Mouse (Mus musculus): ENCODE results near the gene Gapdhs. TPM values are rescaled to one million over a fixed set of nuclear protein-coding genes. Genes with fewer than 3 reads are reported as not detected.

Gapdhs gene
- polyA plus RNA-seq, 1 experiment from 2014 or later: not detected

- 55% methylated on average over 7 of the region's 7 CpGs for WGBS (ENCODE audit: insufficient replicate concordance)
- Histone ChIP-seq H3K4me1 (ENCODE audit: control insufficient read depth, low read depth, low read length) (no peaks in the 10 kb centered on the region), H3K36me3 (ENCODE audit: control insufficient read depth, insufficient read depth) (no peaks in the 10 kb centered on the region), H3K27me3 (ENCODE audit: control insufficient read depth, insufficient read depth, low read depth, low read length) (no peaks in the 10 kb centered on the region), H3K9ac (ENCODE audit: low read depth, low read length) (no peak overlapping the region), H3K4me3 (ENCODE audit: low read depth, low read length) (no peak overlapping the region), H3K9me3 (replicated peaks; ENCODE audit: control insufficient read depth, low read length) (no peaks in the 10 kb centered on the region), H3K4me2 (ENCODE audit: low read depth, low read length) (no peak overlapping the region), H3K27ac (ENCODE audit: low read length) (no peak overlapping the region)
- ATAC-seq (ENCODE audit: low read depth): no peak
These were observed 33.6 kb upstream of the Gapdhs start for GRCm38 (mm10) chr7:30777081-30777579.

GRCm38 (mm10) chr7:30776104-30776503 is 32.6 kb upstream of the Gapdhs start:
- Histone ChIP-seq H3K9ac (ENCODE audit: low read depth, low read length) (no peak overlapping the region), H3K27ac (ENCODE audit: low read length) (no peak overlapping the region), H3K4me2 (ENCODE audit: low read depth, low read length) (no peak overlapping the region), H3K9me3 (replicated peaks; ENCODE audit: control insufficient read depth, low read length) (no peaks in the 10 kb centered on the region), H3K36me3 (ENCODE audit: control insufficient read depth, insufficient read depth) (no peaks in the 10 kb centered on the region), H3K27me3 (ENCODE audit: control insufficient read depth, insufficient read depth, low read depth, low read length) (no peaks in the 10 kb centered on the region), H3K4me1 (ENCODE audit: control insufficient read depth, low read depth, low read length) (no peaks in the 10 kb centered on the region), H3K4me3 (ENCODE audit: low read depth, low read length) (no peak overlapping the region)
- 64% methylated on average over 9 of the region's 9 CpGs for WGBS (ENCODE audit: insufficient replicate concordance)
- no peak for ATAC-seq (ENCODE audit: low read depth)

GRCm38 (mm10) chr7:30769236-30769635 is 25.8 kb upstream of the Gapdhs start:
- no peak overlapping the region for H3K9ac ChIP-seq (ENCODE audit: low read depth, low read length)
- ATAC-seq (ENCODE audit: low read depth): no peak
- no peak overlapping the region for H3K4me2 ChIP-seq (ENCODE audit: low read depth, low read length)

GRCm38 (mm10) chr7:30766408-30766807 is 22.9 kb upstream of the Gapdhs start:
- H3K9ac ChIP-seq (ENCODE audit: low read depth, low read length): no peak overlapping the region
- H3K4me1 ChIP-seq (ENCODE audit: control insufficient read depth, low read depth, low read length): no peaks in the 10 kb centered on the region; the same call in 1 of the 2 replicates
- H3K27ac ChIP-seq (ENCODE audit: low read length): no peak overlapping the region
- H3K9me3 ChIP-seq (replicated peaks; ENCODE audit: control insufficient read depth, low read length): no peaks in the 10 kb centered on the region
- no peaks in the 10 kb centered on the region for H3K27me3 ChIP-seq (ENCODE audit: control insufficient read depth, insufficient read depth, low read depth, low read length)
- WGBS (ENCODE audit: insufficient replicate concordance): 65% methylated on average over 4 of the region's 4 CpGs
- no peaks in the 10 kb centered on the region for H3K36me3 ChIP-seq (ENCODE audit: control insufficient read depth, insufficient read depth)
- H3K4me3 ChIP-seq (ENCODE audit: low read depth, low read length): no peak overlapping the region
- H3K4me2 ChIP-seq (ENCODE audit: low read depth, low read length): no peak overlapping the region
- ATAC-seq (ENCODE audit: low read depth): no peak

More at GRCm38 (mm10) chr7:30769236-30769635, 25.8 kb upstream of the Gapdhs start:
- no peaks in the 10 kb centered on the region for H3K4me1 ChIP-seq (ENCODE audit: control insufficient read depth, low read depth, low read length)
- no peak overlapping the region for H3K4me3 ChIP-seq (ENCODE audit: low read depth, low read length)
- WGBS (ENCODE audit: insufficient replicate concordance): 27% methylated on average over 9 of the region's 9 CpGs
- H3K27me3 ChIP-seq (ENCODE audit: control insufficient read depth, insufficient read depth, low read depth, low read length): no peaks in the 10 kb centered on the region
- H3K9me3 ChIP-seq (replicated peaks; ENCODE audit: control insufficient read depth, low read length): no peaks in the 10 kb centered on the region
- no peak overlapping the region for H3K27ac ChIP-seq (ENCODE audit: low read length)
- H3K36me3 ChIP-seq (ENCODE audit: control insufficient read depth, insufficient read depth): no peaks in the 10 kb centered on the region

- Histone ChIP-seq H3K9ac (ENCODE audit: low read depth, low read length) (no peak overlapping the region), H3K4me1 (ENCODE audit: control insufficient read depth, low read depth, low read length) (no peaks in the 10 kb centered on the region; the same call in 1 of the 2 replicates), H3K9me3 (replicated peaks; ENCODE audit: control insufficient read depth, low read length) (no peaks in the 10 kb centered on the region), H3K4me3 (ENCODE audit: low read depth, low read length) (no peak overlapping the region), H3K27me3 (ENCODE audit: control insufficient read depth, insufficient read depth, low read depth, low read length) (no peaks in the 10 kb centered on the region), H3K4me2 (ENCODE audit: low read depth, low read length) (no peak overlapping the region), H3K27ac (ENCODE audit: low read length) (no peak overlapping the region), H3K36me3 (ENCODE audit: control insufficient read depth, insufficient read depth) (no peaks in the 10 kb centered on the region)
- no peak for ATAC-seq (ENCODE audit: low read depth)
- 39% methylated on average over 11 of the region's 11 CpGs for WGBS (ENCODE audit: insufficient replicate concordance)
These were observed 21.7 kb upstream of the Gapdhs start for GRCm38 (mm10) chr7:30765173-30765572.

GRCm38 (mm10) chr7:30763456-30763855 is 20.0 kb upstream of the Gapdhs start, which contains the start of gene Dmkn:
Dmkn (plus strand) TSS chr7:30763756.
- Histone ChIP-seq H3K9ac (ENCODE audit: low read depth, low read length) (no peak within 1 kb of the TSS), H3K27ac (ENCODE audit: low read length) (no peak within 1 kb of the TSS), H3K9me3 (replicated peaks; ENCODE audit: control insufficient read depth, low read length) (no peaks in the 10 kb centered on the region), H3K27me3 (ENCODE audit: control insufficient read depth, insufficient read depth, low read depth, low read length) (no peaks in the 10 kb centered on the region), H3K4me3 (ENCODE audit: low read depth, low read length) (no peak within 1 kb of the TSS), H3K4me1 (ENCODE audit: control insufficient read depth, low read depth, low read length) (no peaks in the 10 kb centered on the region; the same call in 1 of the 2 replicates), H3K36me3 (ENCODE audit: control insufficient read depth, insufficient read depth) (no peaks in the 10 kb centered on the region), H3K4me2 (ENCODE audit: low read depth, low read length) (no peak within 1 kb of the TSS)
- no peak for ATAC-seq (ENCODE audit: low read depth)
- WGBS (ENCODE audit: insufficient replicate concordance): 58% methylated on average over 5 of the region's 5 CpGs

- no peaks in the 10 kb centered on the region for H3K36me3 ChIP-seq (ENCODE audit: control insufficient read depth, insufficient read depth)
- H3K27ac ChIP-seq (ENCODE audit: low read length): no peak overlapping the region
- H3K4me2 ChIP-seq (ENCODE audit: low read depth, low read length): no peak overlapping the region
- 15% methylated on average over 4 of the region's 4 CpGs for WGBS (ENCODE audit: insufficient replicate concordance)
- no peaks in the 10 kb centered on the region for H3K9me3 ChIP-seq (replicated peaks; ENCODE audit: control insufficient read depth, low read length)
- H3K4me1 ChIP-seq (ENCODE audit: control insufficient read depth, low read depth, low read length): no peaks in the 10 kb centered on the region; the same call in 1 of the 2 replicates
- no peak overlapping the region for H3K9ac ChIP-seq (ENCODE audit: low read depth, low read length)
- ATAC-seq (ENCODE audit: low read depth): no peak
- H3K4me3 ChIP-seq (ENCODE audit: low read depth, low read length): no peak overlapping the region
- no peaks in the 10 kb centered on the region for H3K27me3 ChIP-seq (ENCODE audit: control insufficient read depth, insufficient read depth, low read depth, low read length)
These were observed 18.4 kb upstream of the Gapdhs start for GRCm38 (mm10) chr7:30761769-30762352.

- Histone ChIP-seq H3K27me3 (ENCODE audit: control insufficient read depth, insufficient read depth, low read depth, low read length) (no peaks in the 10 kb centered on the region), H3K36me3 (ENCODE audit: control insufficient read depth, insufficient read depth) (no peaks in the 10 kb centered on the region), H3K4me2 (ENCODE audit: low read depth, low read length) (no peak overlapping the region), H3K27ac (ENCODE audit: low read length) (no peak overlapping the region), H3K4me1 (ENCODE audit: control insufficient read depth, low read depth, low read length) (no peaks in the 10 kb centered on the region; the same call in 1 of the 2 replicates), H3K9me3 (replicated peaks; ENCODE audit: control insufficient read depth, low read length) (peaks cover 4% of the 10 kb centered on the region; the same call in 1 of the 2 replicates), H3K9ac (ENCODE audit: low read depth, low read length) (no peak overlapping the region), H3K4me3 (ENCODE audit: low read depth, low read length) (no peak overlapping the region)
- 40% methylated on average over 4 of the region's 4 CpGs for WGBS (ENCODE audit: insufficient replicate concordance)
- ATAC-seq (ENCODE audit: low read depth): no peak
These were observed 15.4 kb upstream of the Gapdhs start for GRCm38 (mm10) chr7:30758853-30759252.

GRCm38 (mm10) chr7:30757001-30757400 is 13.5 kb upstream of the Gapdhs start:
- Histone ChIP-seq H3K9me3 (replicated peaks; ENCODE audit: control insufficient read depth, low read length) (peaks cover 4% of the 10 kb centered on the region; the same call in 1 of the 2 replicates), H3K27ac (ENCODE audit: low read length) (no peak overlapping the region), H3K9ac (ENCODE audit: low read depth, low read length) (no peak overlapping the region), H3K36me3 (ENCODE audit: control insufficient read depth, insufficient read depth) (no peaks in the 10 kb centered on the region), H3K27me3 (ENCODE audit: control insufficient read depth, insufficient read depth, low read depth, low read length) (no peaks in the 10 kb centered on the region), H3K4me1 (ENCODE audit: control insufficient read depth, low read depth, low read length) (no peaks in the 10 kb centered on the region; the same call in 1 of the 2 replicates), H3K4me2 (ENCODE audit: low read depth, low read length) (no peak overlapping the region), H3K4me3 (ENCODE audit: low read depth, low read length) (no peak overlapping the region)
- ATAC-seq (ENCODE audit: low read depth): no peak
- 48% methylated on average over 3 of the region's 3 CpGs for WGBS (ENCODE audit: insufficient replicate concordance)
